Mouse (Mus musculus): ENCODE data around the gene Lgr4.

DNA sequence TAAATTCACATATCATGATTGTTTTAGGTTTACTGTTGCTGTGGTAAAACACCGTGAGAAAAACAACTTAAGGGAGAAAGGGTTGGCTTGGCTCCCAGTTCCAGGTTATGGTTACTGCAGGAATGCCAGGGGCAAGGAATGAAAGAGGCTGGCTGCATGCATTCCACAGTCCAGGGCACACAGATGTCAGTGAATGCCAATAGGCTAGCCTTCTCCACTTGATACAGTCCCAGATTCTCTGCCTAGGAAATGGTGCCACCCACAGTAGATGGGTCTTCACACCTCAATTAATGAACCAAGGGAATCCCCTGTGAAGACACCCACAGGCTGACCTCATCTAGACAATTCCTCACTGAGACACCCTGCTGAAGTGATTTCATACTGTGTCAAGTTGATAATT lies 87.2 kb downstream of the Lgr4 start:
- TF ChIP-seq GATA1 (IDR thresholded peaks at IDR 0.05; ENCODE audit: borderline replicate concordance, low read length) (no peak), FLI1 (IDR thresholded peaks at IDR 0.05; ENCODE audit: low read length) (no peak)

All from megakaryocyte, embryonic 14.5 days (primary cell).